Mouse (Mus musculus): ENCODE data around the gene Cgas. TPM values are rescaled to one million over a fixed set of nuclear protein-coding genes. Genes with fewer than 3 reads are reported as not detected.
"Not testable (repeated sequence)": the region's sequence is repeated elsewhere in the genome, so short reads cannot be mapped to it uniquely, and the experiment has no call there.

Cgas gene
- polyA plus RNA-seq, 1 experiment = 0.79 TPM

DNA sequence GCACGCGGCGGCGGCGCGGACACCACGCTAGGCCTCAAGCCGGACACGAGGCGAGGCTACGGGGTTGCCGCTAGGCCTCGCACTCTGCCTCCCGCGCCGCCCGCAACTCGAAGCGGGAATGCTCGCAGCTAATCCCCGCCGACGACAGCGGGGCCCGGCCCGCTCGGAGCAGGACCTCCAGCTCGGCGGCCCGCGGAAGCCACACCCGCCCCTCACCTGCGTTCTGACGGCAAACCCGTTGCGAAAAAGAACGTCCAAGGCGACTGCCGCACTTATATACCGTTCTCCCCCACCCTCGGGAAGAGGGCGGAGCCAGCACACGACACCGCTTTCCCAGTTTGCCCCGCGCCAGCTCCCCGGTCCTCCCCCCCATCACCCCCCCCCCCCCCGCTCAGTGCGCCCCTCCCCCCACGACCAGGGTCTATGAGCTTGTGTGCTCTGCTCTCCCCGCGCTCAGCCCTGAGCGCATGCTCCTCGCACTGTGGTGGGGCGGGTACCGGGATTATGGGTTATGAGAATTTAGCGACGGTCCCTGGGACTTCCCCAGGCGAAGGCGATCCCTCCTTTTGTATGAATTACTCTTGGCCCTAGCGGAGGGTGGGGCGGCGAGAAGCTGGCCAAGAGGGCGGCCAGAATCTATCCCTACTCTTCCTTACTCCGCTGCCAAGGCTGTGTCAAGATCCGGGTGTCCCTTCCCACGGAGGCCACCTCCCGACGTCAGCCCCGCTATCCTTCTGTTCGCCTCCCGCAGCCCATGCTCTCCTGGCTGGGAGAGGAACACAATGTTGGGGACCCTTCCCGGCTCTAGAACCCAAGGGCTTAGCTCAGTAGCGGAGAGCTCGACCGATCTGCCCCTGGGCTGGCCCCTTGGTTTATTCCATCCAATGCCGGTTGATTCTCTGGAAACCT is 38.6 kb upstream of the Cgas start:
- peaks cover 27% of the 10 kb centered on the region for H3K36me3 ChIP-seq (ENCODE audit: control insufficient read depth, insufficient read depth, low read length)
- no peaks in the 10 kb centered on the region for H3K27me3 ChIP-seq (ENCODE audit: control insufficient read depth, insufficient read depth, low read length)
- TF ChIP-seq POLR2A (IDR thresholded peaks at IDR 0.05; ENCODE audit: low read depth, low read length) = peak; percentile 99
- TF ChIP-seq CTCF (IDR thresholded peaks at IDR 0.05; ENCODE audit: extremely low read depth, insufficient read depth, insufficient read length, insufficient replicate concordance) = no peak
- peak overlapping the region; percentile 98 for H3K27ac ChIP-seq (ENCODE audit: insufficient read depth, low read length)
- DNase-seq (ENCODE audit: low read depth in 1 of 2, low spot score in 2 of 2) = peak; percentile 89 to 90
- WGBS = under 1% methylated on average over 71 of the region's 77 CpGs
- H3K4me3 ChIP-seq (ENCODE audit: extremely low read depth, insufficient read depth, insufficient read length) = peak overlapping the region; percentile 94
- H3K4me1 ChIP-seq (ENCODE audit: control insufficient read depth, insufficient read depth, insufficient read length) = no peaks in the 10 kb centered on the region; the same call in 1 of the 2 replicates

GRCm38 (mm10) chr9:78480706-78481358 is 37.8 kb upstream of the Cgas start:
- Histone ChIP-seq H3K27me3 (ENCODE audit: control insufficient read depth, insufficient read depth, low read length) (no peaks in the 10 kb centered on the region), H3K4me3 (ENCODE audit: extremely low read depth, insufficient read depth, insufficient read length) (peak overlapping the region; percentile 94), H3K27ac (ENCODE audit: insufficient read depth, low read length) (peak overlapping the region; percentile 98), H3K36me3 (ENCODE audit: control insufficient read depth, insufficient read depth, low read length) (peaks cover 31% of the 10 kb centered on the region), H3K4me1 (ENCODE audit: control insufficient read depth, insufficient read depth, insufficient read length) (no peaks in the 10 kb centered on the region; the same call in 1 of the 2 replicates)
- TF ChIP-seq CTCF (IDR thresholded peaks at IDR 0.05; ENCODE audit: extremely low read depth, insufficient read depth, insufficient read length, insufficient replicate concordance) = no peak
- peak; percentile 11; the same call in 1 of the 2 replicates for TF ChIP-seq POLR2A (IDR thresholded peaks at IDR 0.05; ENCODE audit: low read depth, low read length)
- peak; percentile 61 to 74 for DNase-seq (ENCODE audit: low read depth in 1 of 2, low spot score in 2 of 2)
- under 1% methylated on average over 46 of the region's 46 CpGs for WGBS

DNA sequence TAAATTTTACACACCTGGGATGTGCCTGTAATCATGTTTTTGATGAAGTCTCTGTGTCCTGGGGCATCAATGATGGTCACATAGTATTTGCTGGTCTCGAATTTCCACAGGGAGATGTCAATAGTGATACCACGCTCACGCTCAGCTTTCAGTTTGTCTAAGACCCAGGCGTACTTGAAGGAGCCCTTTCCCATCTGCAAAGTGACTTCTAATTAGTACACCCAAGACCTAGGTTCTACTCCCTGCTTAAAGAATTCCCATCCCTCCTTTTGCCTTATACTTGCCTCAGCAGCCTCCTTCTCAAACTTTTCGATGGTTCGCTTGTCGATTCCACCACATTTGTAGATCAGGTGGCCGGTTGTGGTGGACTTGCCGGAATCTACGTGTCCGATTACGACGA is 37.2 kb upstream of the Cgas start:
- peaks cover 31% of the 10 kb centered on the region for H3K36me3 ChIP-seq (ENCODE audit: control insufficient read depth, insufficient read depth, low read length)
- peak overlapping the region; percentile 25; the same call in 1 of the 2 replicates for H3K4me3 ChIP-seq (ENCODE audit: extremely low read depth, insufficient read depth, insufficient read length)
- peak overlapping the region; percentile 34; the same call in 1 of the 2 replicates for H3K27ac ChIP-seq (ENCODE audit: insufficient read depth, low read length)
- not testable (repeated sequence) for H3K4me1 ChIP-seq (ENCODE audit: control insufficient read depth, insufficient read depth, insufficient read length); H3K27me3 ChIP-seq (ENCODE audit: control insufficient read depth, insufficient read depth, low read length); DNase-seq (ENCODE audit: low read depth in 1 of 2, low spot score in 2 of 2)
- 8% methylated on average over 13 of the region's 13 CpGs for WGBS

- not testable (repeated sequence) for H3K27me3 ChIP-seq (ENCODE audit: control insufficient read depth, insufficient read depth, low read length); H3K27ac ChIP-seq (ENCODE audit: insufficient read depth, low read length); DNase-seq (ENCODE audit: low read depth in 1 of 2, low spot score in 2 of 2); H3K4me3 ChIP-seq (ENCODE audit: extremely low read depth, insufficient read depth, insufficient read length); H3K4me1 ChIP-seq (ENCODE audit: control insufficient read depth, insufficient read depth, insufficient read length)
- H3K36me3 ChIP-seq (ENCODE audit: control insufficient read depth, insufficient read depth, low read length) = peaks cover 31% of the 10 kb centered on the region
- 44% methylated on average over 8 of the region's 8 CpGs for WGBS
Measured at GRCm38 (mm10) chr9:78479308-78479707, 36.3 kb upstream of the Cgas start.

DNA sequence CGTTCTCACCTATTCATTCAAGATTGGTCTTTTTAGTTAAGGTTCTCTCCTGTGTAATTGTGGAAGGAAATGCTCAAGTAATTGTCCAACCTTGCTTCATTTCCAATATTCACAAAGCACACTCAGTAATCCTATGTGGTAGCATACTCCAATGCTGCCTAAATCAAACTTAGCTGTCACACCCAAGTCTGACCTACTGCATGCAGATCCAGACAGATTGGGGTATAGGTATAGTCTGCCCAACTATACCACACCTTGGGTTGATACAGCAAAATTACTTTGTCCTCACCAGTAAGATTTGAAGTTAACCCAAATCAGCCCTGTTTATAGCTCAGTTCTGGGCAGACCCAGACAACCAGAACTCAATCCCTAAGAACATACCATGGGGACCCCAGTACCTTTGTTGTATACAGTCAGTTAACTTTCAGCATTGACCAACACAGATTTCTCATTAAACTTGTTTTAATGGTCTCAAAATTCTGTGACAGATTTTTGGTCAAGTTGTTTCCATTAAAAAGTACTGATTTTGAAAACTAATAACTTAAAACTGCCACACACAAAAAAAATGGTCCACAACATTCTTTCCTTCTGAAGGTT is 35.1 kb upstream of the Cgas start:
- H3K4me3 ChIP-seq (ENCODE audit: extremely low read depth, insufficient read depth, insufficient read length); H3K4me1 ChIP-seq (ENCODE audit: control insufficient read depth, insufficient read depth, insufficient read length); H3K27ac ChIP-seq (ENCODE audit: insufficient read depth, low read length); DNase-seq (ENCODE audit: low read depth in 1 of 2, low spot score in 2 of 2); H3K27me3 ChIP-seq (ENCODE audit: control insufficient read depth, insufficient read depth, low read length): not testable (repeated sequence)
- 74% methylated on average over 1 of the region's 1 CpGs for WGBS
- H3K36me3 ChIP-seq (ENCODE audit: control insufficient read depth, insufficient read depth, low read length) = peaks cover 31% of the 10 kb centered on the region

GRCm38 (mm10) chr9:78477021-78477551 is 34.0 kb upstream of the Cgas start:
- Histone ChIP-seq H3K4me3 (ENCODE audit: extremely low read depth, insufficient read depth, insufficient read length) (no peak overlapping the region), H3K27ac (ENCODE audit: insufficient read depth, low read length) (no peak overlapping the region), H3K27me3 (ENCODE audit: control insufficient read depth, insufficient read depth, low read length) (no peaks in the 10 kb centered on the region), H3K36me3 (ENCODE audit: control insufficient read depth, insufficient read depth, low read length) (peaks cover 31% of the 10 kb centered on the region), H3K4me1 (ENCODE audit: control insufficient read depth, insufficient read depth, insufficient read length) (no peaks in the 10 kb centered on the region)
- peak in 1 of 2 experiments; percentile 57 for DNase-seq (ENCODE audit: low read depth in 1 of 2, low spot score in 2 of 2)
- 32% methylated on average over 5 of the region's 5 CpGs for WGBS
- TF ChIP-seq POLR2A (IDR thresholded peaks at IDR 0.05; ENCODE audit: low read depth, low read length) (no peak), CTCF (IDR thresholded peaks at IDR 0.05; ENCODE audit: extremely low read depth, insufficient read depth, insufficient read length, insufficient replicate concordance) (no peak)

All from spleen, adult 2 months (tissue).